Mouse (Mus musculus): ENCODE results near the gene Gng2. TPM values are rescaled to one million over a fixed set of nuclear protein-coding genes. Genes with fewer than 3 reads are reported as not detected.

Gng2 gene
- polyA plus RNA-seq, 1 experiment, result 9.9 TPM

DNA sequence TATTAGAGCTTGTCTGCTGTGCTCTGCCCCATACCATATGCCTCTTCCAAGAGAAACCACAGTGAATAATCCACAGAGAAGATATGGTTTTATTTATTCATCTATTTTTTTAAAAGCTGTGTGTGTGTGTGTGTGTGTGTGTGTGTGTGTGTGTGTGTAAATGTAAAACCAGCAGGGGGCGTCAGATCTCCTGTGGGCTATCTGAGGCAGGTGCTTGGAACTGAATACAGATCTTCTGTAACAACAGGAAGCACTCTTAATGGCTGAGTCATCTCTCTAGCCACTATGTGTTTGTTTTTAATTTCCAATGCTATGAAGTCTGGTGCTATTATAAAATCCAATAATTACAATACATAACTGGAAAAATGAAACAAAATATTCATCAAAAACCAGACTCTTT, 37.4 kb downstream of the Gng2 start:
- 80% methylated on average over 1 of the region's 1 CpGs for WGBS
- Histone ChIP-seq H3K27me3 (ENCODE audit: control insufficient read depth, insufficient read depth, low read length) (no peaks in the 10 kb centered on the region), H3K27ac (ENCODE audit: insufficient read depth, low read depth, low read length) (no peak overlapping the region), H3K36me3 (ENCODE audit: control insufficient read depth, insufficient read depth, low read length) (no peaks in the 10 kb centered on the region), H3K4me3 (ENCODE audit: low read depth, low read length) (no peak overlapping the region), H3K4me1 (ENCODE audit: control insufficient read depth, insufficient read depth, insufficient read length, low read length) (no peaks in the 10 kb centered on the region)
- TF ChIP-seq POLR2A (IDR thresholded peaks at IDR 0.05; ENCODE audit: low read depth, low read length), result no peak
- no peak for TF ChIP-seq CTCF (IDR thresholded peaks at IDR 0.05; ENCODE audit: extremely low read depth, insufficient read length, insufficient replicate concordance, low read depth, low read length)

DNA sequence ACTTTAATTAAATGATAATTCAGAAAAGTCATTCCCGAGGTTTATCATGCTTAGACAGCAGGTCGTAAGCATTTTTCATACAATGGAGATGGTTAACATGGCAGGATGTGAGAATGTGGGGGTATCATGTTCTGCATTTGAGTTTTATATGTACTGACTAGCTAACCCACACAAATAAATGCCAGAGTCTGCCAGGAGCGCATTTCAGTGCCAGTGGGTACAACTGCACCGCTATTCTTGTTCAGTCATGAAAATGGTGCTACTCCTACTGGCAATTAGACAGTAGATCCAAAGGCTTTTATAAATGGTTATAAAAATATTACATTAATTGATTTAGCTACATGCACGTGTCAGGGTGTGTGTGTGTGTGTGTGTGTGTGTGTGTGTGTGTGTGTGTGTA, 38.9 kb downstream of the Gng2 start:
- H3K27me3 ChIP-seq (ENCODE audit: control insufficient read depth, insufficient read depth, low read length), result no peaks in the 10 kb centered on the region
- no peaks in the 10 kb centered on the region for H3K36me3 ChIP-seq (ENCODE audit: control insufficient read depth, insufficient read depth, low read length)
- H3K4me3 ChIP-seq (ENCODE audit: low read depth, low read length), result no peak overlapping the region
- no peak for TF ChIP-seq CTCF (IDR thresholded peaks at IDR 0.05; ENCODE audit: extremely low read depth, insufficient read length, insufficient replicate concordance, low read depth, low read length)
- no peak for TF ChIP-seq POLR2A (IDR thresholded peaks at IDR 0.05; ENCODE audit: low read depth, low read length)
- no peak overlapping the region for H3K27ac ChIP-seq (ENCODE audit: insufficient read depth, low read depth, low read length)
- no peaks in the 10 kb centered on the region for H3K4me1 ChIP-seq (ENCODE audit: control insufficient read depth, insufficient read depth, insufficient read length, low read length)
- 81% methylated on average over 5 of the region's 5 CpGs for WGBS

GRCm38 (mm10) chr14:19935084-19935483, 42.3 kb downstream of the Gng2 start:
- no peaks in the 10 kb centered on the region for H3K27me3 ChIP-seq (ENCODE audit: control insufficient read depth, insufficient read depth, low read length)
- no peak overlapping the region for H3K27ac ChIP-seq (ENCODE audit: insufficient read depth, low read depth, low read length)
- WGBS, result 82% methylated on average over 3 of the region's 3 CpGs

DNA sequence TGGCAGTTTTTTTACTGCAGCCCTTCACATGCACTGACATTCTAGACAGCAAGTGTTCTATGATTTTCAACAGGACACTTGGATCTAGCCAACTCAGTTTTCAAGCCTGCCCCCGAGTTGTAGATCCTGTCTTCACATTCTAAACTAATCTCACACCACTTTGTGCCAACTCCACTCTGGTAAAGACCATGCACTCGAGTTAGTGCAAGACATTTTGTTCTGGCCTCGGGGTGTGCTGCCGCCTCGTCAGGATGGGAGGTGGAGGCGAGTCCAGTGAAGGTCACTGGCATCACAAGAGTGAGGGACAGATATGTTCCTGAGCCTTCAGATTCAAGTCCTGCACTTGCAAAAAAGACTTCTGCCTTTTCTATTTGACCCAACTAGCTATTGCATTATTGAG, 44.1 kb downstream of the Gng2 start:
- Histone ChIP-seq H3K4me3 (ENCODE audit: low read depth, low read length) (no peak overlapping the region), H3K4me1 (ENCODE audit: control insufficient read depth, insufficient read depth, insufficient read length, low read length) (no peaks in the 10 kb centered on the region), H3K36me3 (ENCODE audit: control insufficient read depth, insufficient read depth, low read length) (no peaks in the 10 kb centered on the region), H3K27me3 (ENCODE audit: control insufficient read depth, insufficient read depth, low read length) (no peaks in the 10 kb centered on the region), H3K27ac (ENCODE audit: insufficient read depth, low read depth, low read length) (no peak overlapping the region)
- WGBS, result 76% methylated on average over 6 of the region's 6 CpGs
- TF ChIP-seq POLR2A (IDR thresholded peaks at IDR 0.05; ENCODE audit: low read depth, low read length), result no peak
- TF ChIP-seq CTCF (IDR thresholded peaks at IDR 0.05; ENCODE audit: extremely low read depth, insufficient read length, insufficient replicate concordance, low read depth, low read length), result no peak

More at GRCm38 (mm10) chr14:19935084-19935483, 42.3 kb downstream of the Gng2 start:
- TF ChIP-seq POLR2A (IDR thresholded peaks at IDR 0.05; ENCODE audit: low read depth, low read length), result no peak
- TF ChIP-seq CTCF (IDR thresholded peaks at IDR 0.05; ENCODE audit: extremely low read depth, insufficient read length, insufficient replicate concordance, low read depth, low read length), result no peak
- H3K4me1 ChIP-seq (ENCODE audit: control insufficient read depth, insufficient read depth, insufficient read length, low read length), result no peaks in the 10 kb centered on the region
- no peak overlapping the region for H3K4me3 ChIP-seq (ENCODE audit: low read depth, low read length)
- H3K36me3 ChIP-seq (ENCODE audit: control insufficient read depth, insufficient read depth, low read length), result no peaks in the 10 kb centered on the region

- Histone ChIP-seq H3K4me1 (ENCODE audit: control insufficient read depth, insufficient read depth, insufficient read length, low read length) (no peaks in the 10 kb centered on the region), H3K27ac (ENCODE audit: insufficient read depth, low read depth, low read length) (no peak overlapping the region), H3K27me3 (ENCODE audit: control insufficient read depth, insufficient read depth, low read length) (no peaks in the 10 kb centered on the region), H3K4me3 (ENCODE audit: low read depth, low read length) (no peak overlapping the region), H3K36me3 (ENCODE audit: control insufficient read depth, insufficient read depth, low read length) (no peaks in the 10 kb centered on the region)
- TF ChIP-seq CTCF (IDR thresholded peaks at IDR 0.05; ENCODE audit: extremely low read depth, insufficient read length, insufficient replicate concordance, low read depth, low read length) (no peak), POLR2A (IDR thresholded peaks at IDR 0.05; ENCODE audit: low read depth, low read length) (no peak)
- 56% methylated on average over 6 of the region's 6 CpGs for WGBS
These were observed 49.5 kb downstream of the Gng2 start for GRCm38 (mm10) chr14:19927879-19928278.

DNA sequence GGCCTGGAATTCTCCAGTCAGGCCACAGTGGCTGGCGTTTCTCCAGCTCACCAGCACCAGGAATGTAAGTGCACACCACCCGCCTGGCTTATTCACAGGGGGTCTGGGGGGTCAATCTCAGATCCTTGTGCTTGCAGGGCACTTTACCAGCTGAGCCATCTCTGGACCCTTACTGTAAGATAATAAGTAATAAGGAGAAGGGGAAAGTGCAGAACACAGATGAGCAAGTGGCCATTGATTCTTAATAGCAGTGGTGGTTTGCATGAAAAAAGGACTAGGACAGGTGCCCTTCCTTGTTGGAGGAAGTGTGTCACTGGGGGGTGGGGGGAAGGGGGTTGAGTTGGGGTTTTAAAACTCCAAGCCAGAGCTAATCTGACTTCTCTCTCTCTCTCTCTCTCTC, 50.3 kb downstream of the Gng2 start:
- 87% methylated on average over 2 of the region's 2 CpGs for WGBS
- no peak overlapping the region for H3K27ac ChIP-seq (ENCODE audit: insufficient read depth, low read depth, low read length)
- H3K4me3 ChIP-seq (ENCODE audit: low read depth, low read length), result no peak overlapping the region
- H3K27me3 ChIP-seq (ENCODE audit: control insufficient read depth, insufficient read depth, low read length), result no peaks in the 10 kb centered on the region
- no peaks in the 10 kb centered on the region for H3K4me1 ChIP-seq (ENCODE audit: control insufficient read depth, insufficient read depth, insufficient read length, low read length)
- H3K36me3 ChIP-seq (ENCODE audit: control insufficient read depth, insufficient read depth, low read length), result no peaks in the 10 kb centered on the region
- TF ChIP-seq CTCF (IDR thresholded peaks at IDR 0.05; ENCODE audit: extremely low read depth, insufficient read length, insufficient replicate concordance, low read depth, low read length) (no peak), POLR2A (IDR thresholded peaks at IDR 0.05; ENCODE audit: low read depth, low read length) (no peak)

DNA sequence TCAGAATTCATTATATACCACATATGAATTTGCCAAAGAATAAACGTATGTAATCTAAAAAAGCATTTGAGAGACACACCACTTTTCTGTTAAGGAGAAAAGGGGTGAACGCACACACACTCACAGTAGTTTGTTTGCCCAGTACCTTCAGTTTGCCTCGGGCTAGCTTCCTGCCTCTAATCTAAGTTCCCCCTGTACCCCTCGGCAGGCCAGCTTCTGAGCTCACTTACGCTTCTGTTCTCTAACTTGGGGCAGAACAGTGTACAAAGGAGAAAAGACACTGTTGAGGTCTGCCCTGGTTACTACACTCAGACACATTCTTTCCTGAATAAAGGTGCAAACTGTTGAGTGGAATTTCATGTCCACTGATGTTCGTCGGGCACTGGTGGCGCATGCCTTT, 51.1 kb downstream of the Gng2 start:
- Histone ChIP-seq H3K36me3 (ENCODE audit: control insufficient read depth, insufficient read depth, low read length) (no peaks in the 10 kb centered on the region), H3K27ac (ENCODE audit: insufficient read depth, low read depth, low read length) (no peak overlapping the region), H3K4me1 (ENCODE audit: control insufficient read depth, insufficient read depth, insufficient read length, low read length) (no peaks in the 10 kb centered on the region), H3K4me3 (ENCODE audit: low read depth, low read length) (no peak overlapping the region), H3K27me3 (ENCODE audit: control insufficient read depth, insufficient read depth, low read length) (no peaks in the 10 kb centered on the region)
- 76% methylated on average over 8 of the region's 8 CpGs for WGBS
- TF ChIP-seq POLR2A (IDR thresholded peaks at IDR 0.05; ENCODE audit: low read depth, low read length) (no peak), CTCF (IDR thresholded peaks at IDR 0.05; ENCODE audit: extremely low read depth, insufficient read length, insufficient replicate concordance, low read depth, low read length) (no peak)

- TF ChIP-seq POLR2A (IDR thresholded peaks at IDR 0.05; ENCODE audit: low read depth, low read length) (no peak), CTCF (IDR thresholded peaks at IDR 0.05; ENCODE audit: extremely low read depth, insufficient read length, insufficient replicate concordance, low read depth, low read length) (no peak)
- no peak overlapping the region for H3K4me3 ChIP-seq (ENCODE audit: low read depth, low read length)
- no peaks in the 10 kb centered on the region for H3K4me1 ChIP-seq (ENCODE audit: control insufficient read depth, insufficient read depth, insufficient read length, low read length)
- H3K27me3 ChIP-seq (ENCODE audit: control insufficient read depth, insufficient read depth, low read length), result no peaks in the 10 kb centered on the region
- no peaks in the 10 kb centered on the region for H3K36me3 ChIP-seq (ENCODE audit: control insufficient read depth, insufficient read depth, low read length)
- no peak overlapping the region for H3K27ac ChIP-seq (ENCODE audit: insufficient read depth, low read depth, low read length)
- 73% methylated on average over 6 of the region's 6 CpGs for WGBS
These were observed 52.3 kb downstream of the Gng2 start for GRCm38 (mm10) chr14:19925157-19925556.

Measured in small intestine, adult 2 months (tissue).